Mouse (Mus musculus) ES-E14 (cell line): ENCODE data around the gene Asic2. TPM values are rescaled to one million over a fixed set of nuclear protein-coding genes. Genes with fewer than 3 reads are reported as not detected.

Source experiments
- DNase-seq: peaks from one replicate; pipeline ENCODE4 v3.0.0-alpha.2; 2013; ENCODE audit warnings: low read depth, low spot score
- H3K27ac ChIP-seq: 2 replicates; pipeline ENCODE4 v1.5.1; 2012; ENCODE audit warnings: low read depth, mild to moderate bottlenecking, low read length, moderate library complexity, mixed read lengths; ENCODE audit not compliant: poor library complexity, insufficient read depth, severe bottlenecking
- H3K36me3 ChIP-seq: 2 replicates; pipeline ENCODE4 v1.6.1; 2012; ENCODE audit warnings: mild to moderate bottlenecking, low read length, moderate library complexity, mixed read lengths; ENCODE audit not compliant: control insufficient read depth, poor library complexity, insufficient read depth, severe bottlenecking
- H3K4me1 ChIP-seq, 2 experiments: fragments of 150-350 bp in 1 of 2; sonication (generic) in 1 of 2; 2 replicates each; pipeline ENCODE4 v1.6.1; 2012; ENCODE audit warnings: low read length in 2 of 2, mild to moderate bottlenecking in 1 of 2, mixed read lengths in 1 of 2; ENCODE audit not compliant: control insufficient read depth in 2 of 2, insufficient read depth in 2 of 2, poor library complexity in 1 of 2
- H3K4me3 ChIP-seq, 2 experiments: fragments of 150-350 bp in 1 of 2; sonication (generic) in 1 of 2; 2 replicates each; pipeline ENCODE4 v1.5.1; 2012; ENCODE audit warnings: low read length in 2 of 2, low read depth in 1 of 2, mild to moderate bottlenecking in 1 of 2, mixed read lengths in 1 of 2; ENCODE audit not compliant: insufficient read depth in 1 of 2, poor library complexity in 1 of 2, severe bottlenecking in 1 of 2
- H3K9ac ChIP-seq: 2 replicates; pipeline ENCODE4 v1.6.1; 2012; ENCODE audit warnings: low read depth, mild to moderate bottlenecking, low read length, mixed read lengths; ENCODE audit not compliant: poor library complexity, insufficient read depth, severe bottlenecking
- H3K9me3 ChIP-seq: fragments of 150-350 bp; sonication (generic); 2 replicates; pipeline ENCODE4 v1.6.1; 2012; ENCODE audit warnings: low read depth, mild to moderate bottlenecking, low read length; ENCODE audit not compliant: control insufficient read depth, insufficient read depth
- CHD2 ChIP-seq: IDR thresholded peaks from 2 replicates; pipeline ENCODE4 v1.6.1; 2014; ENCODE audit warnings: mild to moderate bottlenecking, low read depth, low read length, inconsistent platforms
- HCFC1 ChIP-seq: IDR thresholded peaks from 2 replicates; pipeline ENCODE4 v1.6.1; 2012; ENCODE audit warnings: low read length, inconsistent platforms, borderline replicate concordance; ENCODE audit not compliant: insufficient read depth
- MAFK ChIP-seq: IDR thresholded peaks from 2 replicates; pipeline ENCODE4 v1.6.1; 2014; ENCODE audit warnings: mild to moderate bottlenecking, low read depth, low read length, inconsistent platforms; ENCODE audit not compliant: insufficient read depth
- ZC3H11A ChIP-seq: IDR thresholded peaks from 2 replicates; pipeline ENCODE4 v1.6.1; 2012; ENCODE audit warnings: low read depth, mild to moderate bottlenecking, inconsistent platforms, low read length, borderline replicate concordance
- ZNF384 ChIP-seq: IDR thresholded peaks from 2 replicates; pipeline ENCODE4 v1.6.1; 2012; ENCODE audit warnings: low read depth, low read length, inconsistent platforms
- in situ Hi-C, 2 experiments: fragments of 600-800 bp; cut with MboI; formaldehyde crosslinking; loops; one replicate each; pipeline ENCODE4 v1.15.1; 2025; ENCODE audit warnings: low sequenced_read_pairs in 2 of 2, inconsistent platforms in 1 of 2; ENCODE audit not compliant: unreplicated experiment in 2 of 2
- total RNA-seq: library from RNA; depleted of rRNA; stranded (reverse); fragments of 300-350 nt; gene quantifications from 2 replicates; pipeline ENCODE4 v1.2.3, GENCODE M21; 2012

Asic2 gene
- total RNA-seq, 1 experiment = 0.13 TPM

DNA sequence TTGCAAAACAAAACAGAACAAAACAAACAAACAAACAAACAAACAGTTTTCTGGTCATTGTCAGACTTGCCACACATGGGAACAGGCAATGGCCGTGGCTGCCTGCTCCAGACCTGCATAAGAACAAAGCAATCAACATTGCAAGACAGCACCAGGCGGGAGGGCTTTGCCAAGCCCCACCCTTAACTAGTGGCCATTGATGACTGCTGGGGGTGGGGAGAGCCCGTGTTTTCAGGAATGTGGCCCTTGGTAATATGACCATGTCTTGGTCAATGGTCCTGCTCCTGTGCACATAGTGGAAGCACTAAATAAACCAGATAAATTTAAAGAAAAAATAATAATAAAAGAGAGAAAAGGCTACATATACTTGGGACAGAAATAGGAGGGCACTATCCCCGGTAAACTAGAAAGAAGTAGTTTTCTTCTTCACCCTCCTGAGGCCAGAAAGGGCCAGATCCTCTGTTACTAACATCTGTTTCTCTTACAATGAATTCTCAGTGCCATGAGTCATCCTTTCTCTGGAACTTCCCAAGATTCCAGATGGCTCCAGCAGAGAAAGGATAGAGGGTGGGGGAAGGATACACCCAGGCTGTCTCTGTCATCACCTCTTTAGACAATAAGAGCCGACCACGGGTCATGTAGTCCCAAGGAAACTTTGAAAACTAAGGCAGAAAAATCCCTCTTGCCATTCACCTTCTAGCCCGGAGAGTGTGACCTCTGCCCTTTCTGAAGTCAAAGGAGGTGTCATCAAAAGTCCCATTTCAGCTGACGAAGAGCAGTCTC is 43.3 kb upstream of the Asic2 start:
- Histone ChIP-seq H3K4me3 (no peak overlapping the region), H3K9me3 (no peaks in the 10 kb centered on the region), H3K27ac (no peak overlapping the region), H3K9ac (no peak overlapping the region), H3K36me3 (no peaks in the 10 kb centered on the region), H3K4me1 (no peaks in the 10 kb centered on the region)
- no peak for TF ChIP-seq ZC3H11A
- no peak for TF ChIP-seq ZNF384
- TF ChIP-seq HCFC1 = no peak
- no peak for TF ChIP-seq CHD2
- no peak for TF ChIP-seq MAFK
- in situ Hi-C loops = no loop called here
- DNase-seq = peak; percentile 6

DNA sequence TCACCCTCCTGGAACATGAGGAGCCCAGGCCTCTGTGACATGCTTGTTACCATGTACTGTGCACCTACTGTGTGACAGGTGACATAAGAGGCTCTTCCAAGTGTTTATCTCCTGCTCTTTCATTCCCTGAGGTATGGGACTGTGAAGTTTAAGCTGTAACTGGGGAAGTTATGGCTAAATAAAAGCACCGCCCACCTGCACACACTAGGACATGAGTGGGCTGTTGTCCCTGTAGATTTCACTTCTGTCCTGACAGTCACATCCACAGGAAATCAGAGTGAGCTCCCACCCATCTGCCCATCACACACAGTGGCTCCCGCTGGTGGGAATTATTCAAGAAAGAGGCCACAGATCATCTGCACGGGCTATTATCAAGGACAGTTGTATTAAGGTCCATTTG is 41.9 kb upstream of the Asic2 start:
- no peak overlapping the region for H3K27ac ChIP-seq
- no peaks in the 10 kb centered on the region for H3K9me3 ChIP-seq
- no peaks in the 10 kb centered on the region for H3K36me3 ChIP-seq
- DNase-seq = no peak
- in situ Hi-C loops = no loop called here
- no peaks in the 10 kb centered on the region for H3K4me1 ChIP-seq
- no peak overlapping the region for H3K4me3 ChIP-seq
- TF ChIP-seq CHD2 (no peak), ZNF384 (no peak), HCFC1 (no peak), MAFK (no peak), ZC3H11A (no peak)
- H3K9ac ChIP-seq = no peak overlapping the region

DNA sequence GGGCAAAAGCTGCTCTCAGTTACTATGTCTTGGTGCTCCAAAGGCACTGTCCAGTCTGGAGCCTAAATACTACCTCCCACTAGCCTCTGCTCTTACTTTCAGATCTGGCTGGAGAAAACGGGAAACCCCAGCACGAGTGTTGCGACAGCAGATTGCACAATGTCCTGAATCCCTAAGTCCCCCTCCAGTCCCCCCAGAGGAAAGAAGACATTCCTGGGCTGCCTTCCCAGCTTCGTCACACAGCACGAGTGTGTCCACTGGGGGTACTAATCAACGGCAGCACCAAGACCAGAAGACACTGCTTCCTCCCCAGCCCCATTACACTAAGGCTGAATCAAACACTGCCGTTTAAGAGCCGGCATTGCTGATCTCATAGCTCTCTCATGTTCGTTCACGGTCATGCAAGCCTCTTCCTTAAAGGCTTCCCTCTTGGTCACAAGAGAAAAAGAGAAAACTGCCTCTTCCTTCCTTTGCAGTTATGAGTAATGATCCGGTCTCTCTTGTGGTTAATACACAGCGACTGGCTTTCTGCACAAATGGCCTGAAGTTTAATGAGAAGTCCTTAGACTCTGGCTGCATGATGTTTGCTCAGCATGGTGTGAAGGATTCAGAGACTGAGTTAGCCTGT is 38.7 kb upstream of the Asic2 start:
- no peak overlapping the region for H3K27ac ChIP-seq
- in situ Hi-C loops = no loop called here
- no peaks in the 10 kb centered on the region for H3K9me3 ChIP-seq
- no peak overlapping the region for H3K9ac ChIP-seq
- no peak for DNase-seq
- TF ChIP-seq HCFC1 (no peak), ZC3H11A (no peak), ZNF384 (no peak), CHD2 (no peak), MAFK (no peak)
- H3K4me1 ChIP-seq = no peaks in the 10 kb centered on the region
- H3K4me3 ChIP-seq = no peak overlapping the region
- H3K36me3 ChIP-seq = no peaks in the 10 kb centered on the region

DNA sequence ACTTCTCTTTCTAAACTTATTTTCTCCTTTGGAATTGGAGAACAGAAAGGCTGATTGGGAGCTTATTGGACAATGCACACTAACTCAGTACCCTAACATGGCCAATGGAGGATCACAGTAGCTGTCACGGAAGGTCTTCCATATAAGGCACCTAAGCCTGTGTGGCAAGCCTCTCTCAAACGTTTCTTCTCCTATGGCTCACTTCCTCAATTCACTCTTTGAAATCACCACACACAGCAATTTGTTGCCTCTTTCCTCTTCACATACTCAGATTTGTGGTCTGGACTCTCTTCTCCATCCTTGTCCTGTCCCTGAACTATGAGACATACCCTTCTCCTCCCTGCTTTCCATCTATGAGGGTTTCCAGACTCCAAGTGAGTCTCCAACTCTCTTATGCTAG is 36.6 kb upstream of the Asic2 start:
- Histone ChIP-seq H3K9me3 (no peaks in the 10 kb centered on the region), H3K4me3 (no peak overlapping the region), H3K36me3 (no peaks in the 10 kb centered on the region), H3K9ac (no peak overlapping the region), H3K27ac (no peak overlapping the region), H3K4me1 (no peaks in the 10 kb centered on the region)
- TF ChIP-seq ZNF384 (no peak), ZC3H11A (no peak), CHD2 (no peak), MAFK (no peak), HCFC1 (no peak)
- DNase-seq = no peak
- in situ Hi-C loops = no loop called here
